Mouse (Mus musculus): ENCODE data around the gene Ippk. TPM values are rescaled to one million over a fixed set of nuclear protein-coding genes. Genes with fewer than 3 reads are reported as not detected.
A peak's percentile ranks its signal among the peaks of the same experiment; 100 is the strongest.

The Ippk gene
- polyA plus RNA-seq, 2 experiments: 4.0 to 7.2 TPM

- Histone ChIP-seq H3K4me3 (ENCODE audit: insufficient read depth in 1 of 2, low read depth in 2 of 2, low read length in 2 of 2) (no peak overlapping the region), H3K27ac (no peak overlapping the region), H3K4me2 (ENCODE audit: low read depth) (no peak overlapping the region), H3K27me3 (ENCODE audit: control insufficient read depth, insufficient read depth, low read length) (no peaks in the 10 kb centered on the region), H3K36me3 (replicated peaks; ENCODE audit: control insufficient read depth, insufficient read depth, low read depth) (peaks cover 18% of the 10 kb centered on the region), H3K9ac (replicated peaks) (no peak overlapping the region), H3K4me1 (replicated peaks; ENCODE audit: control insufficient read depth in 2 of 2, insufficient read depth in 2 of 2, low read length in 1 of 2) (no peaks in the 10 kb centered on the region; a peak in 1 of 4 replicates), H3K9me3 (ENCODE audit: control insufficient read depth, low read length) (no peaks in the 10 kb centered on the region)
- 74% methylated on average over 5 of the region's 5 CpGs for WGBS (ENCODE audit: insufficient replicate concordance)
- ATAC-seq (ENCODE audit: insufficient read depth) (no peak), DNase-seq (ENCODE audit: low read depth in 3 of 3, low spot score in 3 of 3) (no peak)
- TF ChIP-seq CTCF (IDR thresholded peaks at IDR 0.05; ENCODE audit: low read depth) (no peak), EP300 (IDR thresholded peaks at IDR 0.05; ENCODE audit: low read depth) (no peak)
Observed at GRCm38 (mm10) chr13:49460692-49461414, 39.8 kb downstream of the Ippk start.

DNA sequence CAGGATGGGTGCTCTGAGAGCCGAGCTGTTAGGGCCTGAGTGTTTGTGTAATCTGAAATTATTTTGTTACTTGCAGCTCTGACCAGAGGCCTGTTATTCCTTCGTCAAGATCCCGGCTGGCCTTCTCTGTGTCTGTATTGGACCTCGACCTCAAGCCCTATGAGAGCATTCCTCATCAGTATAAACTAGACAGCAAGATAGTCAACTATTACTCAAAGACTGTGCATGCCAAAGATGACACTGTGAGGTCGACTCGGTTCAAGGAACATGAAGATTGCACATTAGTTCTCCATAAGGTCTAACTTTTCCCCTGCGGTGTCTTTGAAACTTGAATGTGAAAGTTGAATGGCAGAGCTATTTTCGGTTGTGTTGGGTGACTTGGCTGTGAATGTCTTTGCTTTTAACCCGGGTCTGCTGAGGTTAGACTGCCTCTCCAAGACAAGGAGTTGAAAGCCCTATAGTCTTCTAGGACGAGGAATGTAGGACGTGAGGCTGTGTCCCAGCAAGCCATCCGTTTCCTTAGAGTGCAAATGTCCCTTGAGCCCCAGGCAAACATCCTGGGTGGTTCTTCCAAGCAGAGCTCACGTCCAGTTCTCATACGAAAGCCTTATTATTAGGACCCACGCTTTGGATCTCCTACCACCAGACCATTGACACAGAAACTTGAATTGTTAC is 40.5 kb downstream of the Ippk start:
- Histone ChIP-seq H3K36me3 (replicated peaks; ENCODE audit: control insufficient read depth, insufficient read depth, low read depth) (peaks cover 18% of the 10 kb centered on the region), H3K9me3 (ENCODE audit: control insufficient read depth, low read length) (no peaks in the 10 kb centered on the region), H3K4me2 (ENCODE audit: low read depth) (no peak overlapping the region), H3K4me3 (ENCODE audit: insufficient read depth in 1 of 2, low read depth in 2 of 2, low read length in 2 of 2) (no peak overlapping the region), H3K27ac (no peak overlapping the region), H3K9ac (replicated peaks) (no peak overlapping the region), H3K4me1 (replicated peaks; ENCODE audit: control insufficient read depth in 2 of 2, insufficient read depth in 2 of 2, low read length in 1 of 2) (no peaks in the 10 kb centered on the region; a peak in 1 of 4 replicates), H3K27me3 (ENCODE audit: control insufficient read depth, insufficient read depth, low read length) (no peaks in the 10 kb centered on the region)
- TF ChIP-seq EP300 (IDR thresholded peaks at IDR 0.05; ENCODE audit: low read depth) (no peak), CTCF (IDR thresholded peaks at IDR 0.05; ENCODE audit: low read depth) (no peak)
- 77% methylated on average over 15 of the region's 15 CpGs for WGBS (ENCODE audit: insufficient replicate concordance)
- no peak for ATAC-seq (ENCODE audit: insufficient read depth)
- DNase-seq (ENCODE audit: low read depth in 3 of 3, low spot score in 3 of 3): no peak

DNA sequence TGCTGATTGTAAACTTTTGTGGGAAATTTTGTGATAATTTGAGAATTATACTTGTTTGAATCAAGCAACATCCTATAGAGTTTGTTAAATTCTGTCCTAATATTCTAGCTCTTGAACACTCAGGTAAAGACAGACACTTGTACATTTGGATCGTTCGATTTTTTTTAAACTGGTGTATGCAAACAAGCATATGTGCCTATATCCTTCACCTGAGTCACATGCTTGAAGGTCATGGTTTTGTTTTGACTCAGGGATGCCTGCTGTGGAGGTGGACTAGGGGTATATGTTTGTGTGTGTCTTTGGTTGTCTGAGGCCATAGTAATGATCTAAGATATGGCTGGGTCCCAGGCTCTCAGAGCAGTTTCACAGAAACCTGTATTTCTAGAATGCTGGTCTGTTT is 41.9 kb downstream of the Ippk start:
- Histone ChIP-seq H3K4me2 (ENCODE audit: low read depth) (no peak overlapping the region), H3K27me3 (ENCODE audit: control insufficient read depth, insufficient read depth, low read length) (no peaks in the 10 kb centered on the region), H3K9ac (replicated peaks) (no peak overlapping the region), H3K4me1 (replicated peaks; ENCODE audit: control insufficient read depth in 2 of 2, insufficient read depth in 2 of 2, low read length in 1 of 2) (no peaks in the 10 kb centered on the region; a peak in 1 of 4 replicates), H3K9me3 (ENCODE audit: control insufficient read depth, low read length) (no peaks in the 10 kb centered on the region), H3K4me3 (ENCODE audit: insufficient read depth in 1 of 2, low read depth in 2 of 2, low read length in 2 of 2) (no peak overlapping the region), H3K36me3 (replicated peaks; ENCODE audit: control insufficient read depth, insufficient read depth, low read depth) (peaks cover 18% of the 10 kb centered on the region), H3K27ac (no peak overlapping the region)
- 88% methylated on average over 2 of the region's 2 CpGs for WGBS (ENCODE audit: insufficient replicate concordance)
- no peak for TF ChIP-seq EP300 (IDR thresholded peaks at IDR 0.05; ENCODE audit: low read depth)
- TF ChIP-seq CTCF (IDR thresholded peaks at IDR 0.05; ENCODE audit: low read depth): no peak
- DNase-seq (ENCODE audit: low read depth in 3 of 3, low spot score in 3 of 3): no peak
- ATAC-seq (ENCODE audit: insufficient read depth): no peak

DNA sequence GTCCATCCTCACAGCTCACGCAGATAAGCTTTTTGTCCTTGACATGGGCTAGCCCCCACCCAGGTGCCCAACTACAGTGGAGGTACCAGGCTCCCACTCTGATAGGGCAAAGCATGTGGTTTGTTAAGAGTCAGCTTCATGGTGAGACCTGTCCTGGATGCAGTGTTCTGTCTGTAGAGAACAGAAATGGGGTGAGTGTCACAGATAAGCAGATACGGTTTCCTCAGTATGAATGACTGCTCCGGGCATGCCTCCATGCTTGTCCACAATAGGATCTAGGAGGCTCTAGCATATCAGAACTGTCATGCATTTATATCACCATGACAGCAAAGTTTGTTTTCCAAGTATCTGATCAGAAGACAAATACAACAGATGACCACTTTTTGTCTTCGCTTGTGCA is 44.8 kb downstream of the Ippk start:
- DNase-seq (ENCODE audit: low read depth in 3 of 3, low spot score in 3 of 3): peak in 1 of 3 experiments; percentile 6
- TF ChIP-seq CTCF (IDR thresholded peaks at IDR 0.05; ENCODE audit: low read depth) (no peak), EP300 (IDR thresholded peaks at IDR 0.05; ENCODE audit: low read depth) (no peak)
- H3K27ac ChIP-seq: no peak overlapping the region
- no peaks in the 10 kb centered on the region for H3K9me3 ChIP-seq (ENCODE audit: control insufficient read depth, low read length)
- no peak overlapping the region for H3K9ac ChIP-seq (replicated peaks)
- H3K36me3 ChIP-seq (replicated peaks; ENCODE audit: control insufficient read depth, insufficient read depth, low read depth): peaks cover 15% of the 10 kb centered on the region
- no peak overlapping the region for H3K4me2 ChIP-seq (ENCODE audit: low read depth)
- no peaks in the 10 kb centered on the region for H3K27me3 ChIP-seq (ENCODE audit: control insufficient read depth, insufficient read depth, low read length)
- 43% methylated on average over 4 of the region's 4 CpGs for WGBS (ENCODE audit: insufficient replicate concordance)
- no peaks in the 10 kb centered on the region; a peak in 1 of 4 replicates for H3K4me1 ChIP-seq (replicated peaks; ENCODE audit: control insufficient read depth in 2 of 2, insufficient read depth in 2 of 2, low read length in 1 of 2)
- peak; percentile 65; the same call in 1 of the 2 replicates for ATAC-seq (ENCODE audit: insufficient read depth)
- no peak overlapping the region for H3K4me3 ChIP-seq (ENCODE audit: insufficient read depth in 1 of 2, low read depth in 2 of 2, low read length in 2 of 2)

GRCm38 (mm10) chr13:49466393-49467075 is 45.5 kb downstream of the Ippk start:
- TF ChIP-seq EP300 (IDR thresholded peaks at IDR 0.05; ENCODE audit: low read depth) (no peak), CTCF (IDR thresholded peaks at IDR 0.05; ENCODE audit: low read depth) (no peak)
- no peak overlapping the region for H3K27ac ChIP-seq
- WGBS (ENCODE audit: insufficient replicate concordance): 73% methylated on average over 11 of the region's 11 CpGs
- no peak for DNase-seq (ENCODE audit: low read depth in 3 of 3, low spot score in 3 of 3)
- H3K9me3 ChIP-seq (ENCODE audit: control insufficient read depth, low read length): no peaks in the 10 kb centered on the region
- no peak overlapping the region for H3K4me2 ChIP-seq (ENCODE audit: low read depth)
- no peak overlapping the region for H3K4me3 ChIP-seq (ENCODE audit: insufficient read depth in 1 of 2, low read depth in 2 of 2, low read length in 2 of 2)
- H3K36me3 ChIP-seq (replicated peaks; ENCODE audit: control insufficient read depth, insufficient read depth, low read depth): peaks cover 11% of the 10 kb centered on the region
- no peaks in the 10 kb centered on the region for H3K27me3 ChIP-seq (ENCODE audit: control insufficient read depth, insufficient read depth, low read length)
- ATAC-seq (ENCODE audit: insufficient read depth): no peak
- H3K9ac ChIP-seq (replicated peaks): no peak overlapping the region
- H3K4me1 ChIP-seq (replicated peaks; ENCODE audit: control insufficient read depth in 2 of 2, insufficient read depth in 2 of 2, low read length in 1 of 2): peaks cover 0 to 1% of the 10 kb centered on the region in 2 experiments; a peak in 2 of 4 replicates
